Mouse (Mus musculus): Measurements from ENCODE around the gene Tenm3. TPM values are rescaled to one million over a fixed set of nuclear protein-coding genes. Genes with fewer than 3 reads are reported as not detected.

Gene Tenm3
- polyA plus RNA-seq, 1 experiment = 18.2 TPM

GRCm38 (mm10) chr8:48275066-48275465 is 568.7 kb downstream of the Tenm3 start:
- H3K4me3 ChIP-seq (ENCODE audit: insufficient read depth, poor library complexity, severe bottlenecking) = no peak overlapping the region
- H3K79me3 ChIP-seq (ENCODE audit: low read depth) = no peaks in the 10 kb centered on the region
- no peaks in the 10 kb centered on the region for H3K79me2 ChIP-seq (ENCODE audit: control insufficient read depth, insufficient read depth)
- no peak overlapping the region for H3ac ChIP-seq (ENCODE audit: control insufficient read depth, insufficient read length, low read depth)
- TF ChIP-seq MYOG (IDR thresholded peaks at IDR 0.05; ENCODE audit: control insufficient read depth, extremely low read depth, insufficient read length) (no peak), FOSL1 (IDR thresholded peaks at IDR 0.05; ENCODE audit: insufficient read depth, low read length, poor library complexity, severe bottlenecking) (no peak), USF1 (IDR thresholded peaks at IDR 0.05; ENCODE audit: low read depth) (no peak), MYOD1 (IDR thresholded peaks at IDR 0.05; ENCODE audit: control insufficient read depth, insufficient read length, low read depth) (no peak)
- no peaks in the 10 kb centered on the region for H3K27me3 ChIP-seq (ENCODE audit: control insufficient read depth, insufficient read depth, insufficient read length)
- peaks cover 11% of the 10 kb centered on the region for H3K36me3 ChIP-seq (ENCODE audit: control insufficient read depth, insufficient read depth)

DNA sequence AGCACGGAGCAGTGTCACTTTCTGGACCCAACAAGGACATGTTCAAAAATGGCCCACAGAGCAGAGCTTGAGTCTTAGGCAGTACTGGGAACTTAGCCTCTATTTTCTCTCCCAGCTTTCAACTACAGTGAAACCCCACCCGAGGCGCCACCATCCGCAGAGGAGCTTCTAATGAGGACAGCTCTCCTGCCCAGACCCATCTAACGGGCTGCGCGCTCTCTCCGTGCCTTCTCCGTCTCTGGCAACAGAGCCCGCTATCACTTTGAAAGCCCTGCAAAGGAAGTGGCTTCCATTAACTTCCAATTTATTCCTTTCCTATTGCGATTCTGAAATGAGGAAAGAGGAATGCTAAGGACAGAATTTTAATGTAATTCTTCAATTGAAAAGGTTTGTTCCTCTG is 569.2 kb downstream of the Tenm3 start:
- Histone ChIP-seq H3K36me3 (ENCODE audit: control insufficient read depth, insufficient read depth) (peaks cover 11% of the 10 kb centered on the region), H3K79me3 (ENCODE audit: low read depth) (no peaks in the 10 kb centered on the region), H3K79me2 (ENCODE audit: control insufficient read depth, insufficient read depth) (no peaks in the 10 kb centered on the region), H3K4me3 (ENCODE audit: insufficient read depth, poor library complexity, severe bottlenecking) (no peak overlapping the region), H3K27me3 (ENCODE audit: control insufficient read depth, insufficient read depth, insufficient read length) (no peaks in the 10 kb centered on the region), H3ac (ENCODE audit: control insufficient read depth, insufficient read length, low read depth) (no peak overlapping the region)
- no peak for TF ChIP-seq MAX (IDR thresholded peaks at IDR 0.05)
- no peak for TF ChIP-seq MYOD1 (IDR thresholded peaks at IDR 0.05; ENCODE audit: control insufficient read depth, insufficient read length, low read depth)
- TF ChIP-seq CTCF (IDR thresholded peaks at IDR 0.05; ENCODE audit: control insufficient read depth, insufficient read depth, insufficient read length) = no peak

DNA sequence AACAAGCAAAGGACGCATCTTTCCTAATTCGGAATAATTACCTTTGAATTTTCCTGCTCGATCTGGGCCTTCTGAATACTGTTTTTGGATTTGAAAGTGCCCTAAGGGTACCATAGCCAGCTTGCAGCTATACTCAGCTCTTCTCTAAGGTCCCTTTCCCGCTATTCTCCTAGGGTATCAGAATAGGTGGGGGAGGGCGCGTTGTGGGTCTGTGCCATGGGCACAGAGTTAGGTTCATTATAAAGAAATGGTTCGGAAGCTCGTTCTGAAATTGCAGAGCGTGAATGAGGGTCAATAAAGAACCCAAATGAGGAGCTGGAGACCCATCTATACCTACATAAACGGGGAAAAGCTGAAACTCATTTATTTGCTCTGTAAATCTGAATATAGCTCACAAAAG is 575.1 kb downstream of the Tenm3 start:
- H3ac ChIP-seq (ENCODE audit: control insufficient read depth, insufficient read length, low read depth) = no peak overlapping the region
- no peaks in the 10 kb centered on the region for H3K79me3 ChIP-seq (ENCODE audit: low read depth)
- no peaks in the 10 kb centered on the region for H3K27me3 ChIP-seq (ENCODE audit: control insufficient read depth, insufficient read depth, insufficient read length)
- no peaks in the 10 kb centered on the region for H3K36me3 ChIP-seq (ENCODE audit: control insufficient read depth, insufficient read depth)
- H3K79me2 ChIP-seq (ENCODE audit: control insufficient read depth, insufficient read depth) = no peaks in the 10 kb centered on the region
- H3K4me3 ChIP-seq (ENCODE audit: insufficient read depth, poor library complexity, severe bottlenecking) = no peak overlapping the region
- no peak for TF ChIP-seq FOSL1 (IDR thresholded peaks at IDR 0.05; ENCODE audit: insufficient read depth, low read length, poor library complexity, severe bottlenecking)
- no peak for TF ChIP-seq CTCF (IDR thresholded peaks at IDR 0.05; ENCODE audit: control insufficient read depth, insufficient read depth, insufficient read length)
- no peak for TF ChIP-seq MYOG (IDR thresholded peaks at IDR 0.05; ENCODE audit: control insufficient read depth, extremely low read depth, insufficient read length)
- TF ChIP-seq CEBPB (IDR thresholded peaks at IDR 0.05; ENCODE audit: low read depth) = no peak
- no peak for TF ChIP-seq USF1 (IDR thresholded peaks at IDR 0.05; ENCODE audit: low read depth)
- TF ChIP-seq MYOD1 (IDR thresholded peaks at IDR 0.05; ENCODE audit: control insufficient read depth, insufficient read length, low read depth) = no peak
- no peak for TF ChIP-seq MAX (IDR thresholded peaks at IDR 0.05)

- TF ChIP-seq CEBPB (IDR thresholded peaks at IDR 0.05; ENCODE audit: low read depth) = no peak
- no peak for TF ChIP-seq CTCF (IDR thresholded peaks at IDR 0.05; ENCODE audit: control insufficient read depth, insufficient read depth, insufficient read length)
- TF ChIP-seq USF1 (IDR thresholded peaks at IDR 0.05; ENCODE audit: low read depth) = no peak
- TF ChIP-seq FOSL1 (IDR thresholded peaks at IDR 0.05; ENCODE audit: insufficient read depth, low read length, poor library complexity, severe bottlenecking) = no peak
- TF ChIP-seq MYOD1 (IDR thresholded peaks at IDR 0.05; ENCODE audit: control insufficient read depth, insufficient read length, low read depth) = no peak
- no peak for TF ChIP-seq MYOG (IDR thresholded peaks at IDR 0.05; ENCODE audit: control insufficient read depth, extremely low read depth, insufficient read length)
- no peak for TF ChIP-seq MAX (IDR thresholded peaks at IDR 0.05)
- H3K4me3 ChIP-seq (ENCODE audit: insufficient read depth, poor library complexity, severe bottlenecking) = no peak overlapping the region
- H3ac ChIP-seq (ENCODE audit: control insufficient read depth, insufficient read length, low read depth) = no peak overlapping the region
- no peaks in the 10 kb centered on the region for H3K79me2 ChIP-seq (ENCODE audit: control insufficient read depth, insufficient read depth)
- no peaks in the 10 kb centered on the region for H3K79me3 ChIP-seq (ENCODE audit: low read depth)
- H3K27me3 ChIP-seq (ENCODE audit: control insufficient read depth, insufficient read depth, insufficient read length) = no peaks in the 10 kb centered on the region
- no peaks in the 10 kb centered on the region for H3K36me3 ChIP-seq (ENCODE audit: control insufficient read depth, insufficient read depth)
These were observed 583.5 kb downstream of the Tenm3 start for GRCm38 (mm10) chr8:48260265-48260664.

- no peaks in the 10 kb centered on the region for H3K79me3 ChIP-seq (ENCODE audit: low read depth)
- no peaks in the 10 kb centered on the region for H3K36me3 ChIP-seq (ENCODE audit: control insufficient read depth, insufficient read depth)
- no peaks in the 10 kb centered on the region for H3K27me3 ChIP-seq (ENCODE audit: control insufficient read depth, insufficient read depth, insufficient read length)
- H3ac ChIP-seq (ENCODE audit: control insufficient read depth, insufficient read length, low read depth) = no peak overlapping the region
- no peaks in the 10 kb centered on the region for H3K79me2 ChIP-seq (ENCODE audit: control insufficient read depth, insufficient read depth)
- TF ChIP-seq FOSL1 (IDR thresholded peaks at IDR 0.05; ENCODE audit: insufficient read depth, low read length, poor library complexity, severe bottlenecking) (no peak), USF1 (IDR thresholded peaks at IDR 0.05; ENCODE audit: low read depth) (no peak), MYOG (IDR thresholded peaks at IDR 0.05; ENCODE audit: control insufficient read depth, extremely low read depth, insufficient read length) (no peak), MAX (IDR thresholded peaks at IDR 0.05) (no peak), MYOD1 (IDR thresholded peaks at IDR 0.05; ENCODE audit: control insufficient read depth, insufficient read length, low read depth) (no peak), CEBPB (IDR thresholded peaks at IDR 0.05; ENCODE audit: low read depth) (no peak), CTCF (IDR thresholded peaks at IDR 0.05; ENCODE audit: control insufficient read depth, insufficient read depth, insufficient read length) (no peak)
- H3K4me3 ChIP-seq (ENCODE audit: insufficient read depth, poor library complexity, severe bottlenecking) = no peak overlapping the region
These were observed 583.9 kb downstream of the Tenm3 start for GRCm38 (mm10) chr8:48259832-48260231.

DNA sequence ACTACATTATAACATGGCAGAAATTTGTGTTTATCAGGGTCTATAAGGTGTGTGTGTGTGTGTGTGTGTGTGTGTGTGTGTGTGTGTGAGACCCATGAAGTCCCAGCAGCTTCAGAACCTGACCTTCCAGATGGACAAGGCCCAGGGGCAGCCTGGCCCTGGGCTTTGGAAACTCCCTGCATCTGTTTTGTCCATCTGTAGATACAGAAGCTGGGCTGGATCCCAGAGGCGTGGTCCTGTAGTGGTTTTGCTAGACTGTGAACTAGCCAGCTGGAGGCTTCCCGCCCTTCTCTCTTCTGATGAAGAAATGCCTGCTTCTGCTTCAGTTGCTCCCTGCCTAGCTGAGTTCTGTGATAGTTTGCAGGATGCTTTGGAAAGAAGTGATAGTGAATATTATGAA is 599.9 kb downstream of the Tenm3 start:
- TF ChIP-seq FOSL1 (IDR thresholded peaks at IDR 0.05; ENCODE audit: insufficient read depth, low read length, poor library complexity, severe bottlenecking) = no peak
- TF ChIP-seq USF1 (IDR thresholded peaks at IDR 0.05; ENCODE audit: low read depth) = no peak
- no peak for TF ChIP-seq CEBPB (IDR thresholded peaks at IDR 0.05; ENCODE audit: low read depth)
- no peak for TF ChIP-seq MAX (IDR thresholded peaks at IDR 0.05)
- TF ChIP-seq CTCF (IDR thresholded peaks at IDR 0.05; ENCODE audit: control insufficient read depth, insufficient read depth, insufficient read length) = no peak
- TF ChIP-seq MYOD1 (IDR thresholded peaks at IDR 0.05; ENCODE audit: control insufficient read depth, insufficient read length, low read depth) = no peak
- TF ChIP-seq MYOG (IDR thresholded peaks at IDR 0.05; ENCODE audit: control insufficient read depth, extremely low read depth, insufficient read length) = no peak
- Histone ChIP-seq H3K36me3 (ENCODE audit: control insufficient read depth, insufficient read depth) (no peaks in the 10 kb centered on the region), H3K27me3 (ENCODE audit: control insufficient read depth, insufficient read depth, insufficient read length) (no peaks in the 10 kb centered on the region), H3K79me3 (ENCODE audit: low read depth) (no peaks in the 10 kb centered on the region), H3K4me3 (ENCODE audit: insufficient read depth, poor library complexity, severe bottlenecking) (no peak overlapping the region), H3K79me2 (ENCODE audit: control insufficient read depth, insufficient read depth) (no peaks in the 10 kb centered on the region), H3ac (ENCODE audit: control insufficient read depth, insufficient read length, low read depth) (no peak overlapping the region)
